Mouse (Mus musculus): ENCODE data around the gene Ms4a6b.
"Not testable (repeated sequence)": the region's sequence is repeated elsewhere in the genome, so short reads cannot be mapped to it uniquely, and the experiment has no call there.

Gene Ms4a6b

GRCm38 (mm10) chr19:11536593-11536992 is 20.3 kb downstream of the Ms4a6b start, which contains the start of gene Ms4a4d:
Gene Ms4a4d (plus strand): TSS chr19:11536801.
- DNase-seq, result peak in 1 of 2 experiments; percentile 37

DNA sequence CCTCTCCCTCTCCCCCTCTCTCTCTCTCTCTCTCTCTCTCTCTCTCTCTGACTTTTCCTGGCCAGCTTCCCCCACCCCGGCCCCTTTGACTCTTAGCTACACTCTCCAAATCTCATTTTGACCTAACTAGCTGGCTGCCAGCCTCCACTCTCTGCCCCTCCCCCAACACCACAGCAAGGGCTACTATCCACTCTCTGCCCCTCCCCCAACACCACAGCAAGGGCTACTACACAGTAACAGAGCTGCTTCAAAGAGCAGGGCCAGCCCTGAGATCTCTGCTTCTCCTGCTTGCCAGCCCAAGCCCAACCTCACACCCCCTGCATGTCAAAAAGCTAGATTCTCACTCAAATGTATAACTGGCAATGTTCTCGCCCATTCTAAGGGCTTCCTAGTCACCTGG is 21.0 kb downstream of the Ms4a6b start:
- DNase-seq, result peak in 1 of 2 experiments; percentile 42

DNA sequence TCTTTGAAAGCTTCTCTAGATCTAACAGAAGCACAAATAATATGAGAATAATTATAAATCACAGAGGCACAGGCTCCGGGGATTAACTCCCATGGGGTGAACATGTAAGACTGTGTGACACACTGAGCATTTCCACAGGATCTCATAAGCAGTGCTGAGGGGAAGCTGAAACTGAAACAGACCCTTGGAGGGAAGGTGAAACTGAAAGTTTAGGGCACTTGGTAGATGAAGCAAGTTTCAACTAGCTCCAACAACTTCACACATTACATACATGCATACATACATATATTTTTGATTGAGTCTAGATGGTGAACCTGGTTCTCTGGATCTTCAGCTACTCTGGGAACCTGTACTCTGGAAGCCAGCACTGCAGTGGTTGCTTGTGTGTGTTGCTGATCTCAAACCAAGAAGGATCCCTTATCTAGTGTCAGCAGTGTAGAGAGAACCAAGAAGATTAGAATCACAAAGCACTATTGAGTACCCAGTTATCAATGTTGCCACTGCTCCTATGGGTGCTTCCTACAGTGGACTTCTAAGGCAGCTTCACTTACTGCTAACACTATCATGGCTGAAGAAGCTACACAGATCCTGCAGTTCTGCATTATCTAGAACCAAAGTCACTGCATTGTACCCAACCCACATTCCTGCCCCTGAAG is 24.0 kb downstream of the Ms4a6b start:
- DNase-seq, result not testable (repeated sequence)

DNA sequence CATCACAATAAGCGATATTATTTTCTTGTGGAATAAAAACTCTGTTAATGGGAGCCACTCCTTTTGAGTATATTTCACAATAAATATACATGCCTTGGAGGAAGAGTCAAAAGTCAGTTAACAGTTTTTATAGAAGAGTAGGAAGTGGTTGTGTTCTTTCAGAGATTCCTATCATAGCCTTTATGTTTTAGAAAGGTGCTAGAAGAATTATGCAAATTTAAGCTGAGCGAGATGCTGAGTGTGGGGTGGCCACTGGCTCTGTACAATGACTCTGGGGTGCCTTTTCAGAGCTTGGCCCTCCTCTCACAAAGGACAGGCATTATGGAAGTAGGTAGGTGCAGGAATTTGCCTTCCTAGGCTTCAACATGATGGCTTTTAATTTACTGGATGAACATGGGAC is 28.1 kb downstream of the Ms4a6b start:
- not testable (repeated sequence) for DNase-seq

DNA sequence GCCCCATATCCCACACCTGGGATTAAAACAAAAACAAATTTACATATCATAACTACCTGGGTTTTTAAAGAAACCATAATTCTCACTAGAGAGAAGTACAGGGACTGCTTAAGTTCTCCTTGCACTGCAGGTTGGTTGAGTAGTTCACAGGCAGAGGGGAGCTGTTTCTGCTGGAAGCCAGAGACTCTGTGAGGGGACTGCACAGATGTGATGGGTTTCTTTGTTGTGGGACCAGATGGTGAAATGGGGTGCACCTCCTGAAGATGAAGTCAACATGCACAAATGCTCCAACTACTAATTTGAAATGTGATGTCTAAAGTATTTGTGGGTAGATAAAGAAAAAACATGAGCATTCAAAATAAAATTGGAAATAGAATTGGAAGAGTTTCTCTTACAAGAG is 31.6 kb downstream of the Ms4a6b start:
- no peak for DNase-seq

GRCm38 (mm10) chr19:11554726-11555125 is 38.4 kb downstream of the Ms4a6b start:
- no peak for DNase-seq

GRCm38 (mm10) chr19:11559560-11559959 is 43.2 kb downstream of the Ms4a6b start:
- peak in 1 of 2 experiments; percentile 22 for DNase-seq

- DNase-seq, result no peak
Measured at GRCm38 (mm10) chr19:11574965-11575364, 58.7 kb downstream of the Ms4a6b start.

Measured in lung, postnatal 4 days (tissue).